Mouse (Mus musculus) cortical plate, adult 2 months (tissue): ENCODE measurements around the gene Traf3ip1.

Experiments used
- CTCF ChIP-seq: fragments of 200-500 bp; IDR thresholded peaks from 2 replicates; pipeline ENCODE4 v1.5.1; 2011; ENCODE audit warnings: mild to moderate bottlenecking, control low read depth, low read length; ENCODE audit not compliant: insufficient read depth; ENCODE audit errors: extremely low read depth
- POLR2A ChIP-seq: fragments of 200-500 bp; IDR thresholded peaks from 2 replicates; pipeline ENCODE4 v1.6.1; 2011; ENCODE audit warnings: mild to moderate bottlenecking, low read length, control low read depth; ENCODE audit not compliant: insufficient read depth; ENCODE audit errors: extremely low read depth

DNA sequence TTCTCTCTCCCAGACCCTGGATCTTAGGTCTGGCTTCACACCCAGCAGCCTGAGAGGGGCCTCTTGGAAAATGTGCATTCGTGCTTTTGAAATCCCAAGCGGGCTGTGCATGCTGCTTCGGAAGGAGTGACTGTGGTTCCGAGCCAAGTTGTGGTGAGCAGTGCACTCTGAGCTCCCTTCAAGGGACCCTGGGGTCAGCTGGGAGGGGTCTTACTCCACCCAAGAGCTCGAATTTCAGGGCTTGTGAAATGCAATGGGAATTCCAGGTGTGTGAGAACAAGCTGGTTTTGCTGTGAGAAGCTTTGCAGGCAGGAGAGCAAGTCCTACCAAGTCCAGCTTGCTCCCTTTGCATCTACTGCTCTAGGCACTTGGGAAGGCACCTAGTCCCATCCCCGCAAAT lies 70.2 kb downstream of the Traf3ip1 start:
- TF ChIP-seq CTCF, result no peak
- TF ChIP-seq POLR2A, result no peak
